Mouse (Mus musculus) intestine, embryonic 15.5 days (tissue): ENCODE results near the gene Tmem144. TPM values are rescaled to one million over a fixed set of nuclear protein-coding genes. Genes with fewer than 3 reads are reported as not detected.

Experiments used
- ATAC-seq: fragments of 200-750 bp; cut with Nextera tagmentation; 2 replicates; pipeline ENCODE4 v1.8.0; 2017; ENCODE audit warnings: moderate TSS enrichment, moderate library complexity
- H3K27ac ChIP-seq: fragments of 300-500 bp; sonication (generic); 2 replicates; pipeline ENCODE4 v1.5.1; 2015; ENCODE audit warnings: mild to moderate bottlenecking, inconsistent platforms
- H3K27me3 ChIP-seq: fragments of 300-500 bp; sonication (generic); replicated peaks from 2 replicates; pipeline ENCODE4 v1.6.1; 2015; ENCODE audit warnings: inconsistent platforms
- H3K36me3 ChIP-seq: fragments of 300-500 bp; sonication (generic); 2 replicates; pipeline ENCODE4 v1.6.1; 2015; ENCODE audit warnings: inconsistent platforms
- H3K4me1 ChIP-seq: fragments of 300-500 bp; sonication (generic); replicated peaks from 2 replicates; pipeline ENCODE4 v1.6.1; 2015; ENCODE audit warnings: inconsistent platforms
- H3K4me2 ChIP-seq: fragments of 300-500 bp; sonication (generic); replicated peaks from 2 replicates; pipeline ENCODE4 v1.6.1; 2015; ENCODE audit warnings: mild to moderate bottlenecking, inconsistent platforms
- H3K4me3 ChIP-seq: fragments of 300-500 bp; sonication (generic); replicated peaks from 2 replicates; pipeline ENCODE4 v1.5.1; 2015; ENCODE audit warnings: inconsistent platforms
- H3K9ac ChIP-seq: fragments of 300-500 bp; sonication (generic); 2 replicates; pipeline ENCODE4 v1.6.1; 2015; ENCODE audit warnings: inconsistent platforms
- H3K9me3 ChIP-seq: fragments of 300-500 bp; sonication (generic); 2 replicates; pipeline ENCODE4 v1.6.1; 2016; ENCODE audit warnings: inconsistent platforms
- WGBS: fragments of 180-500 bp; shearing (Covaris S2); methylation state at CpG from one replicate; pipeline ENCODE4 v1.1.7; 2015; 5-methylcytosine and 5-hydroxymethylcytosine counted together
- polyA plus RNA-seq: library from polyadenylated mRNA; unstranded; fragments of >200 nt; fragmentation: Nextera tagmentation; extraction: Ambion mirVana; gene quantifications from 2 replicates; pipeline ENCODE4 v1.2.1, GENCODE M21; 2015

Tmem144 gene
- polyA plus RNA-seq, 1 experiment from 2014 or later, result 10.6 TPM

GRCm38 (mm10) chr3:79884761-79885189, 32.2 kb upstream of the Tmem144 start:
- H3K27me3 ChIP-seq, result no peaks in the 10 kb centered on the region
- no peak overlapping the region for H3K27ac ChIP-seq
- no peaks in the 10 kb centered on the region for H3K36me3 ChIP-seq
- peak overlapping the region; percentile 18; the same call in 1 of the 2 replicates for H3K4me3 ChIP-seq
- WGBS, result 6% methylated on average over 9 of the region's 9 CpGs
- peak overlapping the region; percentile 54 for H3K4me2 ChIP-seq
- ATAC-seq, result peak; percentile 25; the same call in 1 of the 2 replicates
- peaks cover 11% of the 10 kb centered on the region; the same call in 1 of the 2 replicates for H3K4me1 ChIP-seq
- H3K9me3 ChIP-seq, result no peaks in the 10 kb centered on the region
- peak overlapping the region; percentile 37 for H3K9ac ChIP-seq

DNA sequence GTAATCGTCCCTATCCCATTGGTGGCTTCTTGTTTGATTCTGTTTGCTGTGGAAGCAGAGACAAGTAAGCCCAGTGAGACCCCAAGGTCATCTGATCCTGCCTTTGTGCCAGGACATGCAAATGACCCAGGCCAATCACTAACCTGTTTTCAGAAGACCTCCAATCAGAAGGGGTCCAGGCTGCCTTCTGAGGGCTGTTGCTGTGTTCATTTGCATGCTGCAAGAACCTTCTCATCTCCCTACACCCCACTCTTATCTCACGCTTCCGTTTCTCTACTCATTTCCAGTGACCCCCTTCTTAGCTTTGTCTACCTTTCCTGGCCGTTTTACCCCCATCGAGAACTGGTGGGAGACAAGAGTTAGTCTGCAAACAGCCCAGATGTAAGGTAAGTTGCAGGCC, 31.7 kb upstream of the Tmem144 start, which contains the start of gene Fam198b:
Fam198b (plus strand) TSS at position 229 of the 400 bp plus-strand sequence.
- 38% methylated on average over 5 of the region's 5 CpGs for WGBS
- peaks cover 11% of the 10 kb centered on the region; the same call in 1 of the 2 replicates for H3K4me1 ChIP-seq
- peak within 1 kb of the TSS; percentile 54 for H3K4me2 ChIP-seq
- ATAC-seq, result no peak
- H3K9ac ChIP-seq, result peak within 1 kb of the TSS; percentile 37
- H3K36me3 ChIP-seq, result no peaks in the 10 kb centered on the region
- peak within 1 kb of the TSS; percentile 18; the same call in 1 of the 2 replicates for H3K4me3 ChIP-seq
- H3K27ac ChIP-seq, result no peak within 1 kb of the TSS
- no peaks in the 10 kb centered on the region for H3K27me3 ChIP-seq
- no peaks in the 10 kb centered on the region for H3K9me3 ChIP-seq

DNA sequence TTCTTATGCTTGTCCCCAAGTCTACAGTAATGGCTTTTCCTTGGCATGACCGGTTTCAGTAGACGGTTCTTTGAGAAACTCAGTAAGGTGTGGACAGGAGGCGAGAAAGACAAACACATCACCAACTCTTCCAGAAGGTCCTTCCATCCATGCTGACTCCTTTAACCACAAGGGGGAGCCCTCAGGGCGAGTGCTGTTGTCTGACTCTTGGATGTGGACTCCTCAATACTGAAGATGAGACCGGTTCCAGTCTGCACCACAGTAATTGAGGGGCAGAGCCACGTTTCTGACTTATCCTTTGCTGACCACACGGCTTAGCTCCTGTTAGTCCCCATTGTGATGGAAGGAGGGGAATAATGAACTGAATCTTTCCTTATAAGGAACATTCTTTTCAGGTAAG, 30.5 kb upstream of the Tmem144 start:
- no peak for ATAC-seq
- Histone ChIP-seq H3K9ac (no peak overlapping the region), H3K4me1 (peaks cover 11% of the 10 kb centered on the region; the same call in 1 of the 2 replicates), H3K27me3 (no peaks in the 10 kb centered on the region), H3K27ac (no peak overlapping the region), H3K36me3 (no peaks in the 10 kb centered on the region), H3K4me2 (no peak overlapping the region), H3K9me3 (no peaks in the 10 kb centered on the region), H3K4me3 (no peak overlapping the region)
- 53% methylated on average over 7 of the region's 7 CpGs for WGBS

- Histone ChIP-seq H3K27ac (no peak overlapping the region), H3K36me3 (no peaks in the 10 kb centered on the region)
Measured at GRCm38 (mm10) chr3:79881645-79882044, 29.1 kb upstream of the Tmem144 start.

DNA sequence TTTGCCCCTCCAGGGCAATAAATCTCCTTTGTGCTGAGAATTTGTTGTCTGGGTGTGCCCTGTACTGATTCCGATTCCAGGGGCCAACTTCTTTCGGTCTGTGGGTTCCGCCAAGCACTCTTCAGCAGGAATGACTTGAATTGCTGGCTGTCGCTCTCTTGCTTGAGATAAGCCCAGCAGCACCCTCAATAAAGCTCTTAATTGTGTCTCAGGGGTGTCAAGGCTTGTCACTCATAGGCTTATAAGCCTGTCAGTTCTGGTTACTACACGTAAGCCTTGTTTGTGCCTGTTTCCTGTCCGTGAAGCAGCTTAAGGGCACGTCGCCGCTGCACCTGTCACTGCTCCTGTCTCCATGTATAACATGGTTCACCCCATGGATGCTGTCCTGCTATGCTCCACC, 26.7 kb upstream of the Tmem144 start:
- 0 out of 2 replicates have a peak, but pooled peaks cover 1% of the 10 kb centered on the region for H3K4me1 ChIP-seq
- H3K36me3 ChIP-seq, result no peaks in the 10 kb centered on the region
- WGBS, result 30% methylated on average over 9 of the region's 9 CpGs
- no peaks in the 10 kb centered on the region for H3K27me3 ChIP-seq
- ATAC-seq, result peak; percentile 93
- H3K9ac ChIP-seq, result no peak overlapping the region
- peak overlapping the region; percentile 32 for H3K4me2 ChIP-seq
- H3K9me3 ChIP-seq, result no peaks in the 10 kb centered on the region
- peak overlapping the region; percentile 6; the same call in 1 of the 2 replicates for H3K27ac ChIP-seq
- no peak overlapping the region for H3K4me3 ChIP-seq

More at GRCm38 (mm10) chr3:79881645-79882044, 29.1 kb upstream of the Tmem144 start:
- Histone ChIP-seq H3K27me3 (no peaks in the 10 kb centered on the region), H3K9me3 (no peaks in the 10 kb centered on the region), H3K4me1 (peaks cover 11% of the 10 kb centered on the region; the same call in 1 of the 2 replicates), H3K9ac (no peak overlapping the region), H3K4me2 (no peak overlapping the region), H3K4me3 (no peak overlapping the region)
- 59% methylated on average over 2 of the region's 2 CpGs for WGBS
- ATAC-seq, result no peak

DNA sequence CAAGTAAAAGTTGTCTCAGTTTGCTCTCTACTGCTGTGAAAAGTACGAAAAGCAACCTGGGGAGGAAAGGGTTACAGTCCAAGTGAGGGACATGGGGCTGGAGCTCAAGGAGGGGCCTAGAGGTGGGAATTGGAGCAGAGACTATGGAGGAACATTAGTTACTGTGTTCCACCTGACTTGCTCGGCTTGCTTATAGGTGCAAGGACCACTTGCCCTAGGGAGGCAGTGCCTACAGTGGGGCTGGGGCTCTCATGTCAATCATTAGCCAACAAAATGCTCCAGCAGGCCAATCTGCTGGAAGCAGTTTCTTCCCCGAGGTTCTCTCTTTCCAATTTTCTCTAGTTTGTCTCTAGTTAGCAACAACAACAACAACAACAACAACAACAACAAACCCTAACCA, 25.8 kb upstream of the Tmem144 start:
- ATAC-seq, result peak; percentile 73
- 51% methylated on average over 3 of the region's 3 CpGs for WGBS
- H3K4me2 ChIP-seq, result peak overlapping the region; percentile 32; the same call in 1 of the 2 replicates

DNA sequence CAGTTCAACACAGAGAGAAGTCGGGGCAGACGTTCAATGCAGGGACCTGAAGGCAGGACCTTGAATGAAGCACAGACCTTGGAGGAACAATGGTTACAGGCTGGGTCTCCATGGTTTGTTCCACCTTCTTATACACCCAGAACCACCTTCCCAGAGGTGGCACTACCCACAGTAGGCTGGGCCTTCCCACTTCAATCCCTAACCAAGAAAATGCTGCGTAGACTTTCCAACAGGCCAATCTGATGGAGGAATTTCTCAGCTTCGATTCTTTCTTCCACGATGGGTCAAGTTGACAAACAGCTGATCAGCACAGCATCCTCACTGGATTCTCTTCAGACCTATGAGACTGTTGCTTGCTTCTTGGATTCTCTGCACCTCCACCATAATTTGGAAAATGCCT, 22.9 kb upstream of the Tmem144 start:
- no peak overlapping the region for H3K27ac ChIP-seq
- WGBS, result 94% methylated on average over 5 of the region's 5 CpGs
- no peaks in the 10 kb centered on the region for H3K27me3 ChIP-seq
- no peak overlapping the region for H3K4me3 ChIP-seq
- no peak for ATAC-seq
- no peaks in the 10 kb centered on the region for H3K4me1 ChIP-seq
- no peak overlapping the region for H3K4me2 ChIP-seq
- no peak overlapping the region for H3K9ac ChIP-seq
- no peaks in the 10 kb centered on the region for H3K9me3 ChIP-seq
- H3K36me3 ChIP-seq, result no peaks in the 10 kb centered on the region

More for the DNA sequence above, 25.8 kb upstream of the Tmem144 start:
- Histone ChIP-seq H3K27me3 (no peaks in the 10 kb centered on the region), H3K4me1 (no peaks in the 10 kb centered on the region), H3K9ac (no peak overlapping the region), H3K27ac (no peak overlapping the region), H3K4me3 (no peak overlapping the region), H3K36me3 (no peaks in the 10 kb centered on the region), H3K9me3 (no peaks in the 10 kb centered on the region)

- no peak for ATAC-seq
- no peaks in the 10 kb centered on the region for H3K9me3 ChIP-seq
- no peak overlapping the region for H3K4me2 ChIP-seq
- H3K27ac ChIP-seq, result no peak overlapping the region
- no peaks in the 10 kb centered on the region for H3K27me3 ChIP-seq
- H3K4me1 ChIP-seq, result no peaks in the 10 kb centered on the region
- no peaks in the 10 kb centered on the region for H3K36me3 ChIP-seq
- no peak overlapping the region for H3K4me3 ChIP-seq
- WGBS, result 70% methylated on average over 1 of the region's 1 CpGs
- H3K9ac ChIP-seq, result no peak overlapping the region
Measured at GRCm38 (mm10) chr3:79867121-79867709, 14.6 kb upstream of the Tmem144 start.

DNA sequence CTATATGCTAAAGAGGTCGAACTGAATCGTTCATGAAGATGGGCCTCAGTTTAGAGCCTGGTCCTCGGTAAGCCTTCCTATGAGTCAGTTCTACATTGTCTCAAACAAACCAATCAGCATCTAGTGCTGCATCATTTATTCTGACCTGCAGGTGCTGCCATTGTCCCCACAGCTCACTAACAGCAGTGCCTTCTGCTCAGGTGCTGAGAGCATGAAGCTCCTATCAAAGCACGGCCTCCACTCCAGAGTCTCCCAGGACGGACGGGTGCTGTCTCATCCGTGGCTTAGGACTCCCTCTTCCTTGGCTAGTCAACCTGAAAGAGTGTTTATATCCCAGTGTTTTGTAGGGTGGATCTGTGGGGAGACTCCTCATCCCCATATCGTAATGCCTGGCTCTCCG, 14.0 kb upstream of the Tmem144 start:
- H3K27ac ChIP-seq, result no peak overlapping the region
- H3K9me3 ChIP-seq, result no peaks in the 10 kb centered on the region
- H3K9ac ChIP-seq, result no peak overlapping the region
- H3K4me3 ChIP-seq, result no peak overlapping the region
- WGBS, result 89% methylated on average over 9 of the region's 9 CpGs
- no peak for ATAC-seq
- H3K4me1 ChIP-seq, result no peaks in the 10 kb centered on the region
- H3K36me3 ChIP-seq, result no peaks in the 10 kb centered on the region
- no peak overlapping the region for H3K4me2 ChIP-seq
- no peaks in the 10 kb centered on the region for H3K27me3 ChIP-seq

- Histone ChIP-seq H3K4me3 (no peak overlapping the region), H3K4me2 (no peak overlapping the region), H3K9ac (no peak overlapping the region), H3K9me3 (no peaks in the 10 kb centered on the region), H3K4me1 (no peaks in the 10 kb centered on the region), H3K27ac (no peak overlapping the region), H3K36me3 (no peaks in the 10 kb centered on the region), H3K27me3 (no peaks in the 10 kb centered on the region)
- 83% methylated on average over 3 of the region's 3 CpGs for WGBS
- no peak for ATAC-seq
Measured at GRCm38 (mm10) chr3:79866089-79866488, 13.5 kb upstream of the Tmem144 start.

DNA sequence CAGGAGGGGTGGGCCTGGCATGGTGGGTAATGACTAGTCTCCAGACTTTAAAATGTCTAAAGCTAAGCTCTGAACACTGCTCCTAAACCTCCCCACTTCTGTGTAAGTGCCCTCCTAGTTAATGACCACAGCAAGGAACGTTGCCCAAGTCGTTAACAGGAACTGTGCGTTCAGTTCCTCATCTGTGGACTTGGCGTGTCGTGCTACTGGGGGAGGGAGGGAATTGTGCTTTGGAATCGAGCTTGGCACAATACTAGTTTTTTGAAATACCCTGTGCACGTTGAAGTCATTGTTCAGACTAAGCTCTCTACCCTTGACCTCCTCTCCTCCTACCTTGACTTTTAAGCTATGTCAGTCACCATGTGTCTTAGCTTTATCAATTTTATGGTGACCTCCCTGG, 12.3 kb upstream of the Tmem144 start:
- Histone ChIP-seq H3K27ac (no peak overlapping the region), H3K4me3 (no peak overlapping the region), H3K36me3 (no peaks in the 10 kb centered on the region), H3K4me1 (no peaks in the 10 kb centered on the region), H3K9ac (no peak overlapping the region), H3K27me3 (no peaks in the 10 kb centered on the region), H3K4me2 (no peak overlapping the region), H3K9me3 (no peaks in the 10 kb centered on the region)
- no peak for ATAC-seq
- WGBS, result 73% methylated on average over 7 of the region's 7 CpGs

GRCm38 (mm10) chr3:79858221-79858620, 5.6 kb upstream of the Tmem144 start:
- Histone ChIP-seq H3K27ac (no peak overlapping the region), H3K4me3 (no peak overlapping the region), H3K4me2 (no peak overlapping the region), H3K27me3 (no peaks in the 10 kb centered on the region), H3K9ac (no peak overlapping the region), H3K36me3 (no peaks in the 10 kb centered on the region), H3K4me1 (no peaks in the 10 kb centered on the region), H3K9me3 (no peaks in the 10 kb centered on the region)
- WGBS, result 84% methylated on average over 3 of the region's 3 CpGs
- no peak for ATAC-seq

- Histone ChIP-seq H3K4me2 (no peak overlapping the region), H3K27me3 (no peaks in the 10 kb centered on the region), H3K36me3 (no peaks in the 10 kb centered on the region), H3K27ac (no peak overlapping the region), H3K4me1 (0 out of 2 replicates have a peak, but pooled peaks cover 2% of the 10 kb centered on the region), H3K9ac (no peak overlapping the region), H3K9me3 (no peaks in the 10 kb centered on the region), H3K4me3 (no peak overlapping the region)
- no peak for ATAC-seq
- WGBS, result 65% methylated on average over 5 of the region's 5 CpGs
Measured at GRCm38 (mm10) chr3:79857780-79858179, 5.2 kb upstream of the Tmem144 start.
